ENCODE assay signal across 21 mouse cellular contexts in genomic region chr9:52289069-52289468, GRCm38 (mm10).
A peak's percentile ranks its signal among the peaks of the same experiment; 100 is the strongest.
DNase-seq lines count a peak whose midpoint lies in the region; ATAC-seq and TF ChIP-seq lines count a peak whose summit lies in the region.
"Had no signal": no experiment of that assay in that cellular context is flagged by ENCODE, and none has a peak within 500 bp of the region (broad histone marks: within the 10 kb centered on the region; RNA-seq: fewer than 3 reads in every experiment).

No protein-coding gene starts in this region.

- 35% methylated on average over 4 of the region's 4 CpGs for WGBS in macrophage (ENCODE audit: missing documents)
- WGBS in forebrain, embryonic 16.5 days: 76% methylated on average over 4 of the region's 4 CpGs

- no peak for TF ChIP-seq CTCF in CH12.LX (conservative IDR thresholded peaks at IDR 0.05 in 1 of 2, IDR thresholded peaks at IDR 0.05 in 1 of 2; ENCODE audit: low read depth in 2 of 2, low read length in 2 of 2)
- no peak for TF ChIP-seq CTCF in bone marrow macrophage, adult 2 months (IDR thresholded peaks at IDR 0.05; ENCODE audit: low read depth, low read length)

- peaks cover 14 to 56% of the 10 kb centered on the region in 2 experiments for H3K4me1 ChIP-seq in CH12.LX (ENCODE audit: control insufficient read depth in 1 of 2, insufficient read depth in 2 of 2)
- peaks cover 26% of the 10 kb centered on the region for H3K4me1 ChIP-seq in bone marrow macrophage, adult 2 months (ENCODE audit: control insufficient read depth, insufficient read depth, low read length)
- H3K4me1 ChIP-seq in forebrain, embryonic 16.5 days (replicated peaks; ENCODE audit: control insufficient read depth, insufficient read depth, low read length): peaks cover 3% of the 10 kb centered on the region
- H3K4me1 ChIP-seq: embryonic facial prominence, embryonic 13.5 days had no signal

- dilution Hi-C loops in CH12.LX (cut with MboI; ENCODE audit: extremely low pct_ligation_motif_present, extremely low pct_unique_long_range_greater_than_20kb, low sequenced_read_pairs): loop anchor here (25.0 kb wide), 1 partner anchor 102 kb away; no protein-coding TSS in a partner anchor

- 0 out of 2 replicates have a peak, but pooled peaks have one; percentile 41 for ATAC-seq in monocyte, adult 5-6 weeks (replicated peaks; ENCODE audit: insufficient number of reproducible peaks, low FRiP score, low TSS enrichment, poor library complexity, severe bottlenecking)
- no peak for ATAC-seq in megakaryocyte-erythroid progenitor cell, adult 5-6 weeks (replicated peaks; ENCODE audit: low FRiP score, low TSS enrichment, poor library complexity, severe bottlenecking)
- no peak for ATAC-seq in forebrain, embryonic 16.5 days
- ATAC-seq: forebrain, embryonic 13.5 days; intestine, embryonic 15.5 days had no signal

- peaks cover 2% of the 10 kb centered on the region for H3K9me3 ChIP-seq in CH12.LX (replicated peaks; ENCODE audit: low read length)
- no peaks in the 10 kb centered on the region for H3K9me3 ChIP-seq in forebrain, embryonic 16.5 days (ENCODE audit: control insufficient read depth, low read length)
- H3K9me3 ChIP-seq: embryonic facial prominence, embryonic 13.5 days; forebrain, embryonic 13.5 days; heart, embryonic 12.5 days; hindbrain, embryonic 10.5 days; intestine, embryonic 15.5 days had no signal

- H3K27ac ChIP-seq in CH12.LX (ENCODE audit: insufficient read depth, low read depth) (no peak overlapping the region), macrophage (peak overlapping the region; percentile 66)
- peak overlapping the region; percentile 11; the same call in 1 of the 2 replicates for H3K27ac ChIP-seq in bone marrow macrophage, adult 2 months (ENCODE audit: insufficient read depth, low read depth, low read length)
- no peak overlapping the region for H3K27ac ChIP-seq in forebrain, embryonic 16.5 days (ENCODE audit: low read length)
- H3K27ac ChIP-seq: embryonic facial prominence, embryonic 13.5 days; forebrain, embryonic 13.5 days; heart, adult 2 months; hindbrain, embryonic 10.5 days; hindbrain, embryonic 14.5 days; intestine, embryonic 15.5 days had no signal

- no peak for TF ChIP-seq RAD21 in CH12.LX (IDR thresholded peaks at IDR 0.05; ENCODE audit: low read depth, low read length)

- no peak overlapping the region for H3K4me3 ChIP-seq in CH12.LX (replicated peaks in 1 of 3; ENCODE audit: low read depth in 2 of 3, low read length in 2 of 3, poor library complexity in 1 of 3)
- H3K4me3 ChIP-seq in bone marrow macrophage, adult 2 months (ENCODE audit: insufficient read depth, low read length): no peak overlapping the region
- H3K4me3 ChIP-seq in macrophage (ENCODE audit: inconsistent target): no peak overlapping the region
- no peak overlapping the region for H3K4me3 ChIP-seq in forebrain, embryonic 16.5 days (replicated peaks; ENCODE audit: low read length)
- H3K4me3 ChIP-seq: embryonic facial prominence, embryonic 13.5 days; forebrain, embryonic 13.5 days; heart, adult 2 months; heart, embryonic 12.5 days; hindbrain, embryonic 10.5 days; intestine, embryonic 15.5 days had no signal

- DNase-seq in CH12.LX (ENCODE audit: extremely low read depth): no peak
- DNase-seq in left cerebral cortex, postnatal 14 days (ENCODE audit: low spot score in 2 of 2): no peak
- DNase-seq: adrenal gland, adult 2 months; adrenal gland, postnatal 25 days; B cell, adult 2 months; cerebellum, adult 11-12 months; cerebellum, adult 9-10 months; cerebellum, postnatal 25 days; gastrocnemius, postnatal 36 days; heart, adult 2 months had no signal

- intact Hi-C loops in left cerebral cortex, postnatal 14 days (cut with DNase I): loop anchor here (5.0 kb wide), 2 partner anchors 297 to 312 kb away; no protein-coding TSS in a partner anchor

- no peak overlapping the region for H3K9ac ChIP-seq in CH12.LX (ENCODE audit: insufficient read depth, low read depth)
- no peak overlapping the region for H3K9ac ChIP-seq in forebrain, embryonic 16.5 days (replicated peaks; ENCODE audit: low read depth, low read length)
- H3K9ac ChIP-seq: embryonic facial prominence, embryonic 13.5 days; forebrain, embryonic 13.5 days; heart, embryonic 12.5 days; hindbrain, embryonic 14.5 days; intestine, embryonic 15.5 days had no signal

- H3K79me2 ChIP-seq in CH12.LX (replicated peaks; ENCODE audit: control insufficient read depth, extremely low read depth, insufficient read depth, poor library complexity, severe bottlenecking) (no peaks in the 10 kb centered on the region), macrophage (ENCODE audit: inconsistent target) (no peaks in the 10 kb centered on the region)

- H3K4me2 ChIP-seq in CH12.LX (ENCODE audit: insufficient read depth, low read depth, poor library complexity, severe bottlenecking): no peak overlapping the region
- H3K4me2 ChIP-seq in forebrain, embryonic 16.5 days (ENCODE audit: low read length): no peak overlapping the region
- H3K4me2 ChIP-seq: embryonic facial prominence, embryonic 13.5 days; forebrain, embryonic 13.5 days; heart, embryonic 12.5 days; hindbrain, embryonic 14.5 days; intestine, embryonic 15.5 days had no signal

- no peak for TF ChIP-seq POLR2A in CH12.LX (IDR thresholded peaks at IDR 0.05; ENCODE audit: low read depth, low read length)
- no peak for TF ChIP-seq POLR2A in bone marrow macrophage, adult 2 months (IDR thresholded peaks at IDR 0.05; ENCODE audit: borderline replicate concordance, low read depth, low read length)

- no peaks in the 10 kb centered on the region for H3K27me3 ChIP-seq in CH12.LX (replicated peaks)
- H3K27me3 ChIP-seq in forebrain, embryonic 16.5 days (replicated peaks; ENCODE audit: control insufficient read depth, insufficient read depth, low read length): no peaks in the 10 kb centered on the region; the same call in 1 of the 2 replicates
- H3K27me3 ChIP-seq: heart, embryonic 12.5 days; intestine, embryonic 15.5 days had no signal

- no peak for TF ChIP-seq EP300 in CH12.LX (IDR thresholded peaks at IDR 0.05; ENCODE audit: low read length)

- in situ Hi-C loops in CH12.LX (cut with MboI; ENCODE audit: low pct_ligation_motif_present, low pct_unique_long_range_greater_than_20kb, low sequenced_read_pairs): loop anchor here (10.0 kb wide), 2 partner anchors 184 to 294 kb away; no protein-coding TSS in a partner anchor

- H3K36me3 ChIP-seq in CH12.LX (replicated peaks in 1 of 2; ENCODE audit: control insufficient read depth in 1 of 2, insufficient read depth in 1 of 2, low read length in 1 of 2): peaks cover 0 to 13% of the 10 kb centered on the region in 2 experiments
- H3K36me3 ChIP-seq in macrophage (ENCODE audit: inconsistent target): no peaks in the 10 kb centered on the region
- H3K36me3 ChIP-seq in forebrain, embryonic 16.5 days (ENCODE audit: control insufficient read depth, insufficient read depth): no peaks in the 10 kb centered on the region
- H3K36me3 ChIP-seq: embryonic facial prominence, embryonic 13.5 days; heart, embryonic 12.5 days; hindbrain, embryonic 10.5 days; intestine, embryonic 15.5 days had no signal

TF ChIP-seq in CH12.LX, 34 proteins besides CTCF, POLR2A, EP300 and RAD21:
- TF ChIP-seq USF2 (conservative IDR thresholded peaks at IDR 0.05; ENCODE audit: low read depth, low read length) (no peak), PAX5 (IDR thresholded peaks at IDR 0.05; ENCODE audit: low read length) (no peak), KAT2A (IDR thresholded peaks at IDR 0.05; ENCODE audit: insufficient replicate concordance, low read length) (no peak), BHLHE40 (IDR thresholded peaks at IDR 0.05; ENCODE audit: low read depth, low read length) (peak; percentile 32; the same call in 1 of the 2 replicates), MEF2A (IDR thresholded peaks at IDR 0.05; ENCODE audit: borderline replicate concordance, low read depth, low read length) (no peak), HCFC1 (IDR thresholded peaks at IDR 0.05; ENCODE audit: low read depth, low read length) (no peak), POLR2AphosphoS2 (IDR thresholded peaks at IDR 0.05; ENCODE audit: low read depth, low read length) (no peak), USF1 (IDR thresholded peaks at IDR 0.05; ENCODE audit: low read depth, low read length) (peak; percentile 22; the same call in 1 of the 2 replicates), E2F4 (IDR thresholded peaks at IDR 0.05; ENCODE audit: insufficient replicate concordance, low read depth, low read length) (no peak), JUN (IDR thresholded peaks at IDR 0.05; ENCODE audit: insufficient read depth, low read depth, low read length) (no peak), TBP (conservative IDR thresholded peaks at IDR 0.05; ENCODE audit: low read depth, low read length) (no peak), MAFK (IDR thresholded peaks at IDR 0.05; ENCODE audit: insufficient replicate concordance, low read length) (no peak), NELFE (IDR thresholded peaks at IDR 0.05; ENCODE audit: low read depth, low read length) (no peak), SIN3A (IDR thresholded peaks at IDR 0.05; ENCODE audit: low read length) (no peak), ELF1 (IDR thresholded peaks at IDR 0.05; ENCODE audit: low read depth, low read length) (no peak)

Comparison
In these comparisons a context has a peak if more than half of its experiments do, and no peak if none do; other contexts are left out.
1. H3K27ac ChIP-seq: peak in bone marrow macrophage, adult 2 months (single experiment) and macrophage (single experiment); none in CH12.LX (single experiment) and forebrain, embryonic 16.5 days (single experiment).